ENCODE assay signal across 24 mouse cellular contexts in the genomic region with DNA sequence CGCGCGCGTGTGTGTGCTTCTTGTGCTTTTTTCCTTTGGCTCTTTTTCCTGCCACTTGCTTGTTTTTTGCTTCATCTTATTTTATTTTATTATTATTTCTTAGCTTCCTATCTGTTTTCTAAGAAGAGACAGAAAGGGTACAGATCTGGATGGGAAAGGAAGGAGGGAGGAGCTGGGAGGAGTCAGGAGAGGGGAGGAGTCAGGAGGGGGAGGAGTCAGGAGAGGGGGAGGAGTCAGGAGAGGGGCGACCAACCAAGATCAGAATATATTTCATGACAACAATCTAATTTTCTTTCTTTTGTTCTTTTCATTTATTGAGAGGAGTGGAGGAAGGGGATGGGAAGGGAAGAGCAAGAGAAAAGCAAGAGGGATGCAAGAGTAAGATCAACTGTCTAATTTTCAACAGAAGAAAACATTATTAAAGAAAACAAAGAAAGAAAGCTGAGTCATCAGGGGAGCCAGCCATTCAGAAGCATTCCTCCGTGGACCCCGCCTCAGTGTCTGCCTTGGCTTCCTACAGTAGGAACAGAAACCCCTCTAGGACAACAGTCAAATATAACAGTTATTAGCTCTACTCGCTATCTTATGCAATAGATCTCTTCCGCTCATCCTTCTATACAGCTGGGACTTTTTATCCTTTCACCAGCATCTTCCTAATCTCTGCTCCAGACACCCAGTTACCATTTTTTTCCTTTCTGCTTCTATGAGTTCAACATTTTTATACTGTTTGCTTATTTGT. TPM values are rescaled to one million over a fixed set of nuclear protein-coding genes. Genes with fewer than 3 reads are reported as not detected.
"Had no signal": no experiment of that assay in that cellular context is flagged by ENCODE, and none has a peak within 500 bp of the region (broad histone marks: within the 10 kb centered on the region; RNA-seq: fewer than 3 reads in every experiment).

No protein-coding gene starts in this region.

- H3K4me3 ChIP-seq: kidney, embryonic 15.5 days; limb, embryonic 10.5 days; limb, embryonic 13.5 days; liver, embryonic 12.5 days; liver, embryonic 15.5 days; lung, embryonic 15.5 days; midbrain, embryonic 10.5 days; midbrain, embryonic 13.5 days; myocyte; neural tube, embryonic 13.5 days had no signal

- H3K4me1 ChIP-seq: kidney, embryonic 15.5 days; limb, embryonic 10.5 days; limb, embryonic 13.5 days; liver, embryonic 12.5 days; liver, embryonic 15.5 days; lung, embryonic 15.5 days; midbrain, embryonic 10.5 days; midbrain, embryonic 13.5 days; neural tube, embryonic 13.5 days had no signal

- DNase-seq: kidney, adult 8-10 months; kidney, postnatal 14 days; kidney, postnatal 4 days; liver; lung, adult 18-20 months; lung, postnatal 10 days; lung, postnatal 36 days; thymus, adult 18-20 months; thymus, postnatal 36 days had no signal

- ATAC-seq: liver, embryonic 12.5 days; midbrain, embryonic 13.5 days; midbrain, embryonic 16.5 days had no signal

- H3K36me3 ChIP-seq: kidney, embryonic 15.5 days; limb, embryonic 10.5 days; limb, embryonic 13.5 days; liver, embryonic 12.5 days; liver, embryonic 15.5 days; lung, embryonic 15.5 days; midbrain, embryonic 10.5 days; midbrain, embryonic 13.5 days; neural tube, embryonic 13.5 days had no signal

- H3K27me3 ChIP-seq: kidney, embryonic 15.5 days; limb, embryonic 13.5 days; liver, embryonic 12.5 days; liver, embryonic 15.5 days; lung, embryonic 15.5 days; midbrain, embryonic 13.5 days; neural tube, embryonic 13.5 days had no signal

- H3K27ac ChIP-seq: kidney, embryonic 15.5 days; limb, embryonic 10.5 days; limb, embryonic 13.5 days; liver, embryonic 12.5 days; liver, embryonic 15.5 days; lung, embryonic 15.5 days; midbrain, embryonic 10.5 days; midbrain, embryonic 13.5 days; neural tube, embryonic 13.5 days had no signal

- H3K9me3 ChIP-seq: kidney, embryonic 15.5 days; limb, embryonic 10.5 days; limb, embryonic 13.5 days; liver, embryonic 12.5 days; liver, embryonic 15.5 days; lung, embryonic 15.5 days; midbrain, embryonic 10.5 days; midbrain, embryonic 13.5 days; neural tube, embryonic 13.5 days had no signal

RNA-seq across cellular contexts. Expression of a gene that starts 4.3 kb away (rescaled TPM):
- total RNA-seq: layer of hippocampus, adult 18-20 months; layer of hippocampus, postnatal 14 days; left cerebral cortex, adult 8-10 months; left cerebral cortex, postnatal 14 days had no signal
- polyA plus RNA-seq: limb, embryonic 13.5 days; midbrain, embryonic 10.5 days; midbrain, embryonic 16.5 days; neural tube, embryonic 13.5 days had no signal

RNA-seq across cellular contexts. Expression of a gene that starts 49.0 kb away (rescaled TPM):
- total RNA-seq: layer of hippocampus, adult 18-20 months; layer of hippocampus, postnatal 14 days; left cerebral cortex, postnatal 14 days had no signal
- polyA plus RNA-seq: limb, embryonic 10.5 days; limb, embryonic 13.5 days; midbrain, embryonic 10.5 days; midbrain, embryonic 13.5 days; midbrain, embryonic 16.5 days; myocyte had no signal
